Mouse (Mus musculus) lung, postnatal 4 days (tissue): ENCODE data around the gene Myo10.

Experiments
- DNase-seq, 2 experiments: peaks; one replicate each; pipeline ENCODE4 v3.0.0; 2021

The Myo10 gene

DNA sequence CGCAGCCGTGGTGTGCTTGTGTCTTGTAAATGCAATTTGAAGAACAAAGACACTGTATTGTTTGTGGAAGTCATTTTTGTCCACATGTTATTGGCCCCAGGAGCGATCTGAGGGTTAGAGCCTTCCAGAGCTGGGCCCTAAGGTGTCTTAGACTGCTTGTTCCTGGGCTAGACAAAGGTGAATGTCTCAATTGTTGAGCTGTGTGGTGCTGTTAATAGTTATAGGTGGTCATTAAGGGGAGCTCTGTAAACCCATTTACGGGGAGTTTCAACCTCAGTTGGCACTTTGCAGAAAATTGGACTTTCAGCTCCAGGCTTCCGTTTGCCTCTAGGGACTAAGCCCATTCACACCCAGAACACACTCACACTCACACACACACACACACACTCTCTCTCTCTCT, 31.4 kb downstream of the Myo10 start:
- no peak for DNase-seq

DNA sequence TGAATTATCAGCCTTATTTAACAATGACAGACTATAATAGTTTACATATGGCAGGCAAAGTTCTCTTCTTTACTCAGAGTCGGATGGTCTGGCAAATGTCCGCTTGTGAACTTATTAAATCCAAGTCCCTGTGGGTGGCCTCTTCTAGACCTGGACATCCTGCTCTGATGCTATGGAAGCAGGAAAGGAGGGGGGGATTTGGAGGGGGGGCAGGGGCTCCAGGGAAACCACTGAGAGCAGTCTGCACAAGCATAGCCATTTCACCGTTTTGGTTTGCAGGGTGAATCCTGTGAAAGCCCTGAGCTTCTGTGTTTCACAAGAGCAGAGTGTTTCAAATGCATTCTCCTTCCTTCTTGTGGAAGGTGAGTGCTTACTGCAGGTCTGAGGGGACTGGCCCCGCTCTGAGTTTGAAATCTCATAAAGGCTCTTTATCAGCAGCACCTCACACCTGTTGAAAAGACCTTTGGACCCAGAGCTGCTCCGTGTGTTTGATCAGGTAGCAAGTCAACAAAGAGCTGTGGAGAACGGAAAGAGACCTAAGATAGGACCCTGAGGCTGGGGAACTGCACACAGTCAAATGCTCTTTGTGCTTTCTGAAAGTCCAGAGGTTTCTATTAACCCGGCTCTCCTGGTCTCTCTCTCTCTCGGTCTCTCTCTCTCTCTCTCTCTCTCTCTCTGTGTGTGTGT, 40.7 kb downstream of the Myo10 start:
- no peak for DNase-seq

- DNase-seq: no peak
Observed at GRCm38 (mm10) chr15:25669283-25670247, 47.2 kb downstream of the Myo10 start.

DNA sequence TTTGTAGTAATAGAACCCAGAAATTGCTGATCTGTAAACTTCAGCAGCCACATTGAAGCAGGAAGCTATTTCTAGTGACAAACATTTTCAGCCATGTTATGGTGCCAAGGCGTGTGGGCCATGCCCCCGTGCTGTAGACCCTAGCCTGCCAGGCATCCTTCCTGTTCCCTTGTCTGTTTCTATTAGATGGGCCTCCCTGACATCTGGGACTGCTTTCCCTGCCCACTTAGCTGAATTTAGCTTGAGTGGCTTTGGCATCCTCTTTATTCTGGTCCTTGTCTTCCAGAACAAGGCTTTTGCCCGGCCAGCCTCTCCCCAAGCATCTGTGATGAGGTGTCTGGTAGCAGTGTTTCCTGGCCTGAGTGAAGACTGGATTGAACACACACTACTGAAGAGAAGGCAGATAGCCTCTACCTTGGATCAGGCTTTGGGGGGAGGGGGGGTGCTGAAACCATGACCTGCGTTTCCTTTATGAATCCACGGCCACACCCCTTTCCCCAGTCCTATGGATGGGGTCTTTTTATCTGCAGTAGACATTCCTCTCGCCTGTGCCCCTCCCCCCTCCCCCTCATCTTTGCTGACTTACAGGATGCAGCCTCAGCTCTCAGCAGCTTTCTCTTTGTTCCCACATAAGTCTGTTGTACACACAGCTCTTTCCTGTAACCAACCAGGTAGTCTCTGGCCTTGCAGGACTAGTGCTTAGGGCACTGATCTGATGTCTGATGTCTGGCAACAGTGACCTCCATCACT, 51.1 kb downstream of the Myo10 start:
- DNase-seq: no peak

DNA sequence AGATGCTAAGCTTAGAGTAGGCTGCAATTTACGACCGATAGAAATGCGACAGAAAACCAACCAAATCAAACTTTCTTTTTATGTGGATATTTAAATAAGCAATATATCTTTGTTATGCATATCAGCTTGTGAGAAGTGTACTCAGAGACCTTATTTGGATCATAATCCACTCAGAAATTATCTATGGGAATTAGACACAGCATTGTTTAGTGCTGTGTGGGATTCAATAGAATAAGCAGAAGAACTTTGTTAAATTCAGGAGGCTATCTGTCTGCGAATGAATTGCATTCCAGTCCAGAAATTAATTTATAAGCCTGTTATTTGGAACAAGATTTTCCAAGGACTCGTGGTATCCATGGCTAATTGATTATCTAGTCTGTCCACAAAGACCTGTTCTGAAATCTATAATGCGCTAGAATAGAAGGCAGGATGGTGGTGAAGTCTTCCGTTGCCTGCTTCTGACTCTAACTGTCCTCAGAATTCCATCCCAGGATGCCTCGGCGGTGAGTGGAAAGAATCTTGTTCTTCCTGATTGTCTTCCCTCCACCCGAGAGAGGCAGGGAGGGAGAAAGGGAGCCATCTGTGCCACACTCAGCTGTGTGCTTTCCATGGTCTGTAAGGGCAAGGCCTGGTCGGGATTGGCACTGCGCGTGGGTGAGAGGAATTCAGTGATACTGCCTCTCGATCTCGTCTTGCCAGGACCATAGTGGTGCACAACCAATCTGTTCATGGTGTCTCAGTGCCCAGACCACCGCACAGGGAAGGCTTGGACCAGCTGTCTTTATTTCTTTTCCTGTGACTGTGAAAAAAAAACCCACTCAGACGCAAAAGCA, 52.0 kb downstream of the Myo10 start:
- DNase-seq: no peak

DNA sequence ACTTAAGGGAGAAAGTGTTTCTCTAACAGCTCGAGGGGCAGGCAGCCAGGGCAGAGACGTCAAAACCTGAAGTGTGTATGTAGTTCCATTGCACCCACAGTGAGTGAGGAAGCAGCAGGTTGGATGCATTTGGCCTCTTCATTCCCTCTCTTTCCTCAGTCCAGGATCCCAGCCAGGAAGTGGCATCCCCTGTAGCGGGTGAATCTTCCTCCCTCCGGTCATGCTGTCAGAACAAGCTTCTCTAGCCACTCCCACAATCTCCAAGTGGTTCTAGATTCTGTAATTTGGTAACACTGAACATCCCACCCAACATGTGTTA, 52.6 kb downstream of the Myo10 start:
- DNase-seq: no peak

- DNase-seq: no peak
Observed at GRCm38 (mm10) chr15:25675359-25675758, 53.0 kb downstream of the Myo10 start.

DNA sequence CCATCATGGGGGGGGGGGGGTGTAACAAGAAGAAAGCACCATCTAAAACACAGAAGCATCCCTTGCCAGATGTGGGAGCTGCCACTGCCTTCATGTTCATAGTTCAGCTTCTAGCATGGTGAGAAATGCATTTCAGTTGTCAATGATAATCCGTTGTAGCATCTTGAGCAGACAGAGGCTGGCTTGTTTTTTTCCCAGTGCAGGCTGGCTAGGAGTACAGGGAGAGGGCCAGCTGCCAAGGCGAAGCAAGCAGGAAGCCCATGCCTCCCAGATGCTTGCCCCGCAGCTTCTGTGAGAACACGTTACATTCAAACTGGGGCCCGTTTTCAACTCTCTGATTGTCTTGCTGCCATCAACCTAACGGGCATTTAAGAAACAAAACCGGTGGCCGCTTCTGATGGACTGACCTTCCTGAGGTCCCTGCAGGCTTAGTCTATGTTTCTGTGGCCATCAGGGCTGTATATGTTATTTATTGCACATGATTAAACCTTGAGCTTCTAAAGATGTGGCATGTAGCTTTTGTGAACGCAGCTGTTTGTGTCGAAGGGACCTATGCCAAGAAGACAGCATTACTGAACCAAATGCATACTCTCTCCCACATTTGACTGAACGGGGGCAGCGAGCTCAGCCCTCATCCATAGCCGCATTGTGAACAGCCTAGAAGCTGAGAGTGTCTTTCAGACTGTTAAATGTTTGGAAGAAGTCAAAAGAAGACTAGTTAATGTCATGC, 53.9 kb downstream of the Myo10 start:
- DNase-seq: no peak

DNA sequence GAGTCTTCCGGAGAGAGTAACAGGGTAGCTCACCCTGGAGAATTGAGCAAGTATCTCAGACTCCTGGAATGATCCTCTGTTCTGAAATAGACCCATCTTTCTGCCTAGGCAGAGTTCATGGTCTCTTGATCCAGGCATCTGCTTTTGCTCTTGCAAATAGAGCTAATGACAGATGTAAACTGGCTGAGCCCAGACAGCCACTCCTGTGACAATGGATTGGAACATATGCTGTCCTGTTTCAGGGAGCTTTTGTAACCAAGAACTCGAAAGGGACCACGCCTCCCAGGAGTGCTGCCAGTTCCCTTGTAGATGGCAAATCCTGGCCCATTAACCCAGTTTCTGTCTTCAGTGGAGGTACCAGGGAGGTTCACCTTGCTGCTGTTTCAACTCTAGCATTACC, 56.8 kb downstream of the Myo10 start:
- DNase-seq: peak in 1 of 2 experiments; percentile 55

- no peak for DNase-seq
Observed at GRCm38 (mm10) chr15:25679616-25680015, 57.3 kb downstream of the Myo10 start.

- DNase-seq: peak in 1 of 2 experiments; percentile 60
Observed at GRCm38 (mm10) chr15:25680269-25680818, 58.0 kb downstream of the Myo10 start.

DNA sequence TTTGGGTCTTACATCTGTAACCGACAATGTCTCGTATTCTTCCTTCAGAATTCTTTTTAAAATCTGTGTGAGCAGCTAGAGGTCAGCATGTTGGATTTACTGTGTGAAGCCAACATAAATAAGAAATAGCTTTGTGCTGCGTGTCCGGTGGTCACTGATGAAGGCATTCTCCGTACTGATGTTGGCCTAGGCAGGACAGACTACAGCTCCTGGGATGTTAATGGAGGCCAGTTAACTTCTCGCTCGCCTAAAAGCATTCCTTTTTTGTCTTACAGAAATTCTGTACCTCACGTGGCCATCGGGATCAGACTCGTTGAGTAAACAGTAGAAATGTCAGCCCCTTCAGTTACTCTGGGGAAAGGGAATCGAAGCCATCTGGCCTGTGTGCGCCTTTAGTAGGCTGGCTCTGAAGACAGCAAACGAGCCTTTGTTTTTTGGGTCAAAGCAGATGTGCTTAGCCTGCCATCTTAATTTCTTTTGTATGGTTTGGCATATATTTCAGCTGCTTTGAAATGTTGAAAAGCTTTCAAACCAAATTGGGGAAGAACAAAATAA, 60.7 kb downstream of the Myo10 start:
- DNase-seq: no peak

- DNase-seq: no peak
Observed at GRCm38 (mm10) chr15:25685186-25685585, 62.9 kb downstream of the Myo10 start.

- no peak for DNase-seq
Observed at GRCm38 (mm10) chr15:25688424-25689283, 66.3 kb downstream of the Myo10 start.

DNA sequence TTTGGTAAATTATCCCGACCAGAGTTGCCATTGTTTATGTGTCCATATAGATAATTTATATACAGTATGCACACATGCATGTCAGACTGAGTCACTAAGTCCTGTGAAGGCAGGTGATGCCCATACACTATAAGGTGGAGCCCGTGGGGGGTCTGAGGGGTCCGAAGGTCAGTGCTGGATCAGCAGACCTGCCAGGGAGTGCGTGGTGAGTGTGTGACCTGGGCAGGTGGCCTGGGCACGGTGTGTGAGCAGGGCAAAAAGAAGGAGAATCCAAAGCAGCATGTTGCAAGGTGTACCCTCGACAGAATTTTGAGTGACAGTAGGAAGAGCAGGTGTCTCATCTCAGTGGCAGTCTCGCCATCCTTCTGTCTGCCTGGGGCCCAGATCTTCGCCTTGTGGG, 67.2 kb downstream of the Myo10 start:
- DNase-seq: no peak

DNA sequence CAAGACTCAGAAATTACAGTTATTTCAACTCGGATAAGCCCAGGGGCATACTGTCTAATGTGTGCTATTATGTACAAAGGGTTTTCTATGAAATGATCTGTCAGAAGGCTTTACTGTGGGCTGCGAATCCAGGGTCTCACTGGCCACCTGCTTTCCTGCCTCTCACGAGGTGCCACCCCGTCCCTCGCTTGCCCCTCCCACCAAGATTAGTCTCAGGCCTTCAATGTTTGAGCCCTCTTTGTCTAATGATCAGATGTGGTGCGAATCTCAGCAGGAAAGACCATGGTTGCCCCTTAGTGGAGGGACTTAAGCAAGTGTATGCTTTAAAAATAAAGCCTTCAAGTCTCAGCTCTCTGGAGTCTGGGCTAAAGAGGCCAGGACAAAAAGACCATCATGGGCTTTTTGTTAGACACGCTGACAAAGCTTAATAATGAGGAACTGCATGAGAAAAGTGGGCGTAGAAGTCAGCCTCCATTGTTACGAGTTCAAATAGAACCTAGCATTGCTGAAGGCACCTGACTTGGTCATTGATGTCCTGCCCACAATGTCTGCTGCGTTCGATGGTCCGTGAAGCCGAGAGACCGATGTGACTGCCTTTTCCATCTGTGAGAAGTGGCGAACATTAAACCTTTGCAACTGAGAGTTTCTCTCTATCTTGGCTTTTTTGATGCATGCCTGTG, 67.9 kb downstream of the Myo10 start:
- no peak for DNase-seq

- no peak for DNase-seq
Observed at GRCm38 (mm10) chr15:25690746-25691105, 68.4 kb downstream of the Myo10 start.

- peak in 1 of 2 experiments; percentile 44 for DNase-seq
Observed at GRCm38 (mm10) chr15:25692254-25692950, 70.1 kb downstream of the Myo10 start.

DNA sequence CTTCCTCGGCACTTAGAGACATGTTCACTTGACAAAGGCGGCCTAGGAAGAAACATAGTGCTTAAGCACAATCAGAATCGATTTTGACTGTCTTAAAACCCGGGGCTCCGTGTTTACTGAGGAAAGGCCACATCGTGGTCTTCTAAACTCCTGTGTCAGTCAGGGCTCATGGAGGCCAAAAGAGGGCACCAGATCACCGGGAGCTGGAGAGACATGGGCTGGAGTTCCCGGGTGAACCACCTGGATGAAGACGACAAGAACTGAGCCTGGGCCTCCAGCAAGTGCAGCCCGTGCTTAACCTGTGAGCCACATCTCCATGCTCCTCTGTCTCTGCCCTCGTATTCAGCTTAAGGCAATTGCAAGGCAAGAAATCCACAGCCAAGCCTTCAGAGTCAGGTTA, 71.4 kb downstream of the Myo10 start:
- no peak for DNase-seq
